Mouse (Mus musculus) large intestine, adult 2 months (tissue): ENCODE data around the gene Gatad2a. TPM values are rescaled to one million over a fixed set of nuclear protein-coding genes. Genes with fewer than 3 reads are reported as not detected.

Experiments used
- DNase-seq: peaks from one replicate; pipeline ENCODE4 v3.0.0-alpha.2; 2012; ENCODE audit warnings: low read depth, low spot score
- WGBS: fragments of 180-500 bp; shearing (Covaris S2); methylation state at CpG from one replicate; pipeline ENCODE4 v1.1.7; 2018; 5-methylcytosine and 5-hydroxymethylcytosine counted together
- polyA plus RNA-seq: library from polyadenylated mRNA; depleted of rRNA; stranded (reverse); fragments of >200 nt; gene quantifications from 2 replicates; pipeline ENCODE4 v1.2.3, GENCODE M21; 2012

Gene Gatad2a
- polyA plus RNA-seq, 1 experiment: 45.2 TPM

DNA sequence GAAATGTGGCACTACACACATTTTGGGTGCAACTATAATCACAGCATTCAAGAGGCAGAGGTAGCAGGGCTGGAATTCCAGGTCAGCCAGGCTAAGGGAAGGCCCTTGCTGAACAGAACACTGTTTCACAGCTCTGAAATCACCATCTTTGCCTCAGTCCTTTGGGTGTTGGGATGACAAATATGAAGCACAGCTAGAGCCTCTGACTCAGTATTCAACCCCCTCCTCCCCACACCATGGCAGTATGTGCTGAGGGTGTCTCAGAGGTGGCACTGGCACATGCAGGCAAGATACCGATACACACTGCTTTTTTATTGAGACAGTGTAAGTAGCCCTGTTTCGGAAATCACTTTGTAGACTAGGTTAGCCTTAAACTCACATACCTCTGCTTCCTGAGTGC is 89.9 kb downstream of the Gatad2a start:
- no peak for DNase-seq
- WGBS: 56% methylated on average over 2 of the region's 2 CpGs

DNA sequence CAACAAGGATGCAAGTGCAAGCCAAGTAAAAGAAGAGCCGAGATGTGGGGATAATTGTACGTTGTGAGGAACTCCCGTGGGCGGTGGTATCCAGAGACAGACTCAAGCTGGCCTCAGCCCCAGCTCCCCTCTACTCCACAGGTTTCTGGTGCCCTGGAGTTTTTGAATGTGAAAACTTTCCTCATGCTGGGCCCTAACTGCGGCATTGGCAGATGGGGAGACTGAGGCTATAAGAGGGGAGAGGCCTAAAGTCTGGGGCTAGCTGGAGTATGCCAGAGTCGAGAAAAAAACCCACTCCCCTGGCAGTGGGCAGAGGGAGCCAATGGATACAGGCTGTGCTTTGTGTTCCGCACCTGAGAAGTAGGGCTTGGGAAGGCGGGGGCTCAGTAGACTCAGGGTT is 92.1 kb downstream of the Gatad2a start:
- DNase-seq: no peak
- 88% methylated on average over 8 of the region's 8 CpGs for WGBS

DNA sequence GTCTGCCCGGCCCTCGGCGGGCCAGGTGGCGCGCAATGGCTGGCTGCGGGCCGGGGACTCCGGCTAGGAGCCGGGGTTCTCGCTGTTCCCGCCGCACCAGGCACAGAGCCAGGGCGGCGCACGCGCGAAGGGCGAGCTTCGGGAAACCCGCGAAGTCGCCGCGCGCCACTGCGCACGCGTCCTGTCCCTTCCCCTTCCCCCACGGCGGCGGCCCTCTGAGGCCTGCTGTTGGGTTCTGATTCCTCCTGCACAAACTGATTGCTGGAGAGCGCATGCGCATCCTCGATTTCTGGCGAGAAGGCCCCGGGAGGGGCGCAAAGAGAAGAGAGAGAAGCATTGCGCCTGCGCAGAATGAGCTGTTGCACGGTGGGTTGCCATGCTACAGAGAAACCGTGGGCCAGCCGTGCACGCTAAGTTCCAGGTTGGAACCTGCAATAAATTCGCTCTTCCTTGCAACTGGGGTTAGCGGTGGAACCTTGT is 93.1 kb downstream of the Gatad2a start:
- DNase-seq: peak; percentile 93
- under 1% methylated on average over 45 of the region's 45 CpGs for WGBS

DNA sequence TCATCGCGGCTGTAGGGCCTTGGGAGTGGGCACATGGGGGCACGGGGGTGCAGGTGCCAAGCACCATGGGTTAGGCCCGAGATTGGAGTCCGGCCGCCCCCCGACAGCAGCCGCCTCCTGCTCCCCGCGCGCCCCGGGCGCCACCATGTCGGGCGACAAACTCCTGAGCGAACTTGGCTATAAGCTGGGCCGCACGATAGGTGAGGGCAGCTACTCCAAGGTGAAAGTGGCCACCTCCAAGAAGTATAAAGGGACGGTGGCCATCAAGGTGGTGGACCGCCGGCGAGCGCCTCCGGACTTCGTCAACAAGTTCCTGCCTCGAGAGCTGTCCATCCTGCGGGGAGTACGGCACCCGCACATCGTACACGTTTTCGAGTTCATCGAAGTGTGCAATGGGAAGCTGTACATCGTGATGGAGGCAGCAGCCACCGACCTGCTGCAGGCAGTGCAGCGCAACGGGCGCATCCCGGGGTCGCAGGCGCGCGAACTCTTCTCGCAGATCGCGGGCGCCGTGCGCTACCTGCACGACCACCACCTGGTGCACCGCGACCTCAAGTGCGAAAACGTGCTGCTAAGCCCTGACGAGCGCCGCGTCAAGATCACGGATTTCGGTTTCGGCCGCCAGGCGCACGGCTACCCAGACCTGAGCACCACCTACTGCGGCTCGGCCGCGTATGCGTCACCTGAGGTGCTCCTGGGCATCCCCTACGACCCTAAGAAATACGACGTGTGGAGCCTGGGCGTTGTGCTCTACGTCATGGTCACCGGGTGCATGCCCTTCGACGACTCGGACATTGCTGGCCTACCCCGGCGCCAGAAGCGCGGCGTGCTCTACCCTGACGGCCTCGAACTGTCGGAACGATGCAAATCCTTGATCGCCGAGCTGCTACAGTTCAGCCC is 93.8 kb downstream of the Gatad2a start, which contains the start of the genes Tssk6, Ndufa13 and Yjefn3:
Tssk6 (plus strand) TSS at position 22 of the 900 bp plus-strand sequence.
Ndufa13 (minus strand) TSS at position 396 of the 900 bp plus-strand sequence.
Yjefn3 (minus strand) TSS at position 550 of the 900 bp plus-strand sequence.
- no peak for DNase-seq
- WGBS: 3% methylated on average over 89 of the region's 89 CpGs

DNA sequence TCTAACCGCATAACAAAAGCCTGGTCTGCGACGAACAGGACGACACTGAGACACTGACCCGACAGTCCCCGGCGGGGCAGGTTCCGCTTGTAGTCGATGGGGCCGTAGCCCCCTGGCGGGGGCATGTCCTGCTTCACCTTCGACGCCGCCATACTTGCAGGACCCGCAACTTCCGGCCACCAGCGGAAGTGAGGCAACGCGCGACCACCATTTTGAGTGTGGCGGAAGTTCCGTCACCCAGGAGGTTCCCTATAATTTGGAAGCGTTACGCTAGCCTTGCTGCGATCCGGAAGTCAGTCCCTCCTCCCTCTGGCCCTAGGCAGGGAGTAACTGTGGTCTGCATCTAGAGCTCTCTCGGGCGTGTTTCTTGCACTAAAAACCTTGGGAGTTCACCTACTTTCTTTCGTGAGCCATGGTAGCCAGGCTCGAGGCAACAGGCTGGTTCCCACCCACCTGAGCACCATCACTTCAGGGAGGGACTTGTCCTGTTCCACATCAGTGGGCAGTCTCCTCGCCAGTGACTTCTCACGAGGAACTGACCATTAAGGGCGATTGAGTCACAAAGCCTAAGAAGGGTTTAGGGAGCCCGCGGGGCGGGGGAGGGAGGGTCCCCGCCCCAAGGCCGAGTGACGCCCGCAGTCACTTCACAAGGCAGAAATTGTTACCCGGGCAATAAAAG is 94.6 kb downstream of the Gatad2a start:
- DNase-seq: peak; percentile 61
- WGBS: under 1% methylated on average over 41 of the region's 41 CpGs

DNA sequence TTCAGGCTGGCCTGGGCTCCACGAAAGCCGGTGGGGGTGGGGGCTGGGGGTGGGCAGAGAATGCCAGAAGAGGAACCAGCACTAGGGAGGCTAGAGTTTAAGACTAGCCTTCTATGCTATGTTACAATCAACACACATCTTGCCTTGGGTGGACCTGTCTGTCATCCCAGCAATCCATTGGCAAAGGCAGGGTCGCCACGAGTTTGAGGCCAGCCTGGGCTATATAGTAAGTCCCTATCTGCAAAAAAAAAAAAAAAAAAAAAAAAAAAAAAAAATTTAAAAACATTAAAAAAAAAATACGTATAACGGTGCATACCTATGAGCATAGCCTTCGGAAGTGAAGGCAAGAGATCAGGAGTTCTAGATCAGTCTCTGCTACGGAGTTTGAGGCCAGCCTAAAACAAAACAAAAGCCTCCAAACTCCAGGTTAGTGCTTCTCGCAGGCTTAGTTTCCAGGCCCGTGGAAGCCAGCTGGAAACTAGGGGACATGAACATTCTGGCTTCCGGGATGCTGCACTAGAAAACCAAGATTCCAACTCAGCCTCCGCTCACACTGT is 95.2 kb downstream of the Gatad2a start:
- DNase-seq: no peak
- 9% methylated on average over 12 of the region's 12 CpGs for WGBS

DNA sequence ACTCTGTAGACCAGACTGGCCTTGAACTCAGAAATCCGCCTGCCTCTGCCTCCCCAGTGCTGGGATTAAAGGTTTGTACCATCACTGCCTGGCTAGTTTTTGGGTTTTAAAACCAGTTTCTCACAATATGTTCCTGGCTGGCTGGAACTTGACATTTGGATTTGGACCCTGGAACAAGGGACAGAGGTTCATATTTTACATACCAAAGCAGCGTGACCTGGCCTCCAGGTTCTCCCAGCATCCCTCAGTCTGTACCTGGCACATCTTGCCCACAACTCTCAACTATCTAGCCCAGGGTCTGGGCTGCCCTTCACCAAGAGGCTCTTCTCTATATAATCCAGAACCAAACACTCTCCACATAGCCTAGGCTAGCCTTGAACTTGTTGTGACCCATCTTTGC is 96.3 kb downstream of the Gatad2a start:
- 82% methylated on average over 2 of the region's 2 CpGs for WGBS

DNA sequence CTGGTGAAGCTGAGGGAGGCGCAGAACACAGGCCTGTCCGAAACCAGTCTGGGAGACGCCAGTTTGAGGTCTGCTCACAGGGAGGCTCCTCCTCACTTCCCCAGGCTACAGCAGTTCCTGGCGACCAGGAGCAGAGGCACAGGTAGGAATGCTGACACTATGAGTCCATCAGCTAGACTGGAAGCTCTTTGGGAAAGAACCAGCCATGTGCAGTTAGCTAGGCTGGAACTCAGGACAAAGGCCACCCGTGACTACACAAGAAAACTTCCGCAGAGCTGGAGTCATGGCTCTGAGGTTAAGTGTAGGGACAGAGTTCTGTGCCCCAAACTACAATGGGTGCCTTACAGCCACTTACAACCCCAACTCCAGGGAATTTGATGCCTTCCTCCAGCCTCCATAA is 98.3 kb downstream of the Gatad2a start:
- no peak for DNase-seq
- WGBS: 79% methylated on average over 6 of the region's 6 CpGs

More for the DNA sequence above, 96.3 kb downstream of the Gatad2a start:
- no peak for DNase-seq

DNA sequence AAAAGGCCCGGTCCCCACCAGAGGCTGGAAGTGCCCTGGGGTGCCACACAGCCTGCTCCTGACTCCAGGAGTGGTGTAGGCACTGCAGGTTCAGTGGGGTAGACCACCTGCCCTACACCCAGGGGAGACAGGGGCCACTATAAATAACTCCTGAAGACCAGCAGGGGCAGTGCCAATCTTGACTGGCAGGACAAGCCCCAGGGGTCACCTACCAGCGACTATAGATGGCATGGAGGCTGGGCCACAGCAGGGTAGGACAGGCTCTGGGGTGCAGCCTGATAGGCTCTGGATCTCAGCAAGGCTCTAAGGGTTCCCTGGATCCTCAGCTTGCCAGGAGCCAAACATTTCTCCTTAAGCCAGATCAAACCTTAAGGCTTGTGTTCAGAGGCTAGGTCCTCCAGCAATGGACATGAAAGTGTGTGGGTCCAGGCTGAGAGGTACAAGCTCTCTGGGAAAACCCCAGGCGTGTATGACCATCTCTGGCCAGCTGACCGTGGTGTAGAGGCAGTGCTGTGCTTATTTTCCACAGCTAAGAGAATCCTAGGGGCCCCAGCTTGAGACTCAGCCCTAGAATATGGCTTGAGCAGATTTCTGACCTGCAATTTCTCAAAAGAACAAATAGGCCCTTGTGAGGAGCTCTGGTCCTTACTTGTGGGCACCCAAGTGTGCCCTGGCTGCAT is 100.3 kb downstream of the Gatad2a start:
- no peak for DNase-seq
- 67% methylated on average over 4 of the region's 4 CpGs for WGBS

DNA sequence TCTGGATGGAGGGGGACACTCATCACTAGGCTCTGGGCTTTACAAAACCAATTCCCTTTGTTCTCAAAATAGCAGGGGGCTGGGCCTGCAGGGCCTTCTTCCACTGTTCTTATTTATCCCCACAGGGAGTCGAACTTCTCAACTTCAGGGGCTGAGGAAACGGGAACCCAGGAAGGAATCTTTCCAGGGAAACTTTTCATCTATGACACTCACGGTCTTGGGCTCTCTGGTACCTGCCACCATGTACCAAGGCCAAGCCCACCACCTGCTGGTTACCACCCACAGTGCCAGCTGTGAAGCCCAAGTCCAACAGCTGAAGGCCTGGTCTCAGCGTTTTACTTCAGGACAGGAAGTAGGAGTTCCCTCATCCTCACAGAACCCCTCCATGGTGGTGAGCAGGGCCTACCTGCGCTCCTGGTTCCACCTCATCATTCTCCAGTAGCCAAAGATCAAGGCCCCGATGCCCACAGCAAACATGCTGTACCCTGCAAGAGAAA is 101.3 kb downstream of the Gatad2a start:
- 66% methylated on average over 6 of the region's 6 CpGs for WGBS
- DNase-seq: no peak

DNA sequence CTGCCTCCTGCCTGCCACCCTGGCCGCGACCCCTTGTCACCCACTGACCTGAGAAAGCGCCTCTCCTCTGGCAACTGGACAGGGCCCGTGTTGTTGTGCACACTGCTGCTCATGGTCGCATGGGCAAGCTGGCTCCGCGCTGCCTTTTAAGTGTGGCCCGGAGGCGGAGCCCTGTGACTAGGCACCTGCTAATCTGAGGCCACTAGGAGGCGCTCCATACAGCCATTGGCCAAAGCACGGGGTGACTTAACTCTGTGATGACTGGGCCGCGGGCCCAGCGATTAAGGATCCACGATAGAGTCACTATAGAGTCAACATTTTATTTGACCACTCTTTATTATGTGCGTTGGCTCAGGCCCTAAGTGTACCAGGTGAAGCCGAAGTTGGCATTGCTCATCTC is 102.3 kb downstream of the Gatad2a start:
- no peak for DNase-seq
- 67% methylated on average over 17 of the region's 17 CpGs for WGBS

DNA sequence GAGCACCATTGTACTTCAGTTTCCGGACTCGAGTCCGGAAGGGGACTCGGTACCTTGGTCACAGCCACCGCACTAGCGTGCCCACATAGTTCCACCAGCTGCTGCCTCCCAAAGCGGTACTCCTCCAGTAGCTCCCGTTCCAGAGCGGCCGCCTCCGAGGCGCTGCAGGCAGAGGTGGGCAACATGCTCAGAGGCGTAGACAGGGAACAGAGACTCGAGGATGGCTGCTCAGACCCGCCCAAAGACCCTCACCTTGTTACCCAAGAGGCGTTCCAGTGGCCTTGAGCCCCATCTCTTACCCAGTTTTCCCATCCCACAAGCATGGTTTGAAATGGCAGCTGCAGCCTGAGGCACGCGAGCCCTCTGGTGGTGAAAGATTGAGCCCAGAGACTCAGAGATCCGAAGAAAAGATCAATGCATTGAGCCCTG is 105.4 kb downstream of the Gatad2a start:
- WGBS: 59% methylated on average over 19 of the region's 19 CpGs
- DNase-seq: no peak

DNA sequence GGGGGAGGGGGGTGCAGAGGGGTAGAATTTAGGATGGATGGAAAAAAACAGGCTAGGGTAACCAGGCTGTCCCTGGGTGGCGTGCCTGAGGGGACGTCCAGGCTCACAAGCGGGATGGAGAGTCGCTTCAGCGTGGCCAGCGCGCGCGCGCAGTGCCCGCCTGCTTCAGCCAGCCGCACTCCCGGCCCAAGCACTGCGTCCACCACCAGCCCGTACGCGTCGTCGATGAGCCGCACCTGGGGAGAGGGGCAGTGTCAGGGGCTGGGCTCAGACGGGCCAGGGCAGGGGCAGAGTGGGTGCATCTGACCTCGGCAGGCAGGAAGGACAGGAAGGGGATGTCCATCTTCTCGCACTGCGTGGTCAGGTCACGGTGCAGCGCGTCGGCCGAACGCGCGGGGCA is 107.3 kb downstream of the Gatad2a start:
- no peak for DNase-seq
- 4% methylated on average over 32 of the region's 32 CpGs for WGBS

DNA sequence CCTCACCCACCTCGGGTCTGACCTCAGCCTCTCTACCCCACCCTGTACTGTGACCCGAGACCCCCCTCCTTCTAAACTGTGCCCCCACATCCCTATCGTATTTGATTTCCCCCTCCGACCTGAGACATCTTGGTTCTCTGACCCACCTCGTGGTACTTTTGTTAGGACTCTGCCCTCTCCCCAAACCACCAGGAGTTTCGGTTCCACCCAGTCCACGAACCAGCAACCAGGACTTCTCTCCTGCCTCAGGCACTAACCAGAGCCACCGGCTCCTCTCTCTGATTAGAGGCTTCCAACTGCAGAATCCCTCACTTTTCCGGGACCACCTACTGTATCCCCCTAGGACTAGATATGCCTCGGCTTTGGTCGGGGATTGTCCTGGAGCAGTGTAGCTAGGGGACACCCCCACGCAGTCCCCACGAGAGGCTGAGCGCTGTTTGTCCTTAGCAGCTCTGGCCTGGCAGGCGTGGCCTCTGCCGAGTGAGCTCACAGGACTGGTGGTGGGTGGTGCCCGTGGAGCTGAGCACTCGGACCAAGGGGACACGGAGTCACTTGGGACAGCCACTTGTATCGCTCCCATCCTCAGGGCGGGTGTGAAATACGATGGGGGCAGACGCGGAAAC is 107.8 kb downstream of the Gatad2a start:
- no peak for DNase-seq
- 7% methylated on average over 24 of the region's 24 CpGs for WGBS

DNA sequence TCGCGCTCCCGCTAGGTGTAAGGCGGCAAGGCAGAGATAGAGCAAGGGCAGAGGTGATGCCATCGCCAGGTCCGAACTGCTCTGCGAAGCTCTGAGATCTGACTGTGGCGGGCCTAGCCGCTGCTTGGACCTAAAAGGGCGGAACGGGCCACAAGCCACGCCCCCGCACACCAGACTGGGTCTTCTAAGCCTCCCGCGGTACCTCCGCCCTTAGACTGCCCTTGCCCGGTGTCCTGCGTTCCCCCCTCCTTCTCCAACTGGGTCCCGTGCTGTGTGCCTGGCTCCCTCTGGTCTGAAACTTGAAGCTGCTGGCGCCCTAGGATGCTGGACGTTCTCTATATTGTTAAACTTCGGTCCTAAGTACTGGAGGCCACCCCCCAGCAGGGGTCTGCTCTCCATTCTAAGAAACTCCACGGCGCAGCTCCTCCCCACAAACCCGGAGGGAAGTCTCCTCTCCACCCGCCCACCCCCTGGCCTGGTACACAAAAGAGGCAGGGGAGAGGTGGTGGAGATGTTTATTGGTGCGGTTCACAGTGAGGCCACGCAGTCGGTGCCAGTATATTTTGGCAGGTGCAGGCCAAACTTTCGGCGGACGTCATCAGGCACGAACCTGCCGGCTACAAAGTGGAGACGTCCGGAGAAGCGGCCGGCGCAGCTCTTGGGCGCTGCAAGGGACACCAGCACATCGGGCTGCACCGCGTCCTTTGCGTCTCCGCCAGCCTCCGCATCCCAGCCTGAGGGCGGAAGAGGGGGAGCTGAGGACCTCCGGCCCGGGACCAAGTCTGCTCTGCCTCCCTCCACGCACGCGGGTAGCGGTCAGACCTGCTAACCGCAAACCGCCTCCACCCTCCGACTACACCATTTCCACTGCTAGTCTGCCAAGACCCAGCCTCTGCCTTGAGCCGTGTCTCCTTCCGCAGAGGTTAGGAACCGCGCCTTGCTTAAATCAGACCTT is 108.6 kb downstream of the Gatad2a start, which contains the start of gene Cilp2:
Cilp2 (minus strand) TSS at position 399 of the 955 bp plus-strand sequence.
- DNase-seq: no peak
- WGBS: under 1% methylated on average over 60 of the region's 60 CpGs

DNA sequence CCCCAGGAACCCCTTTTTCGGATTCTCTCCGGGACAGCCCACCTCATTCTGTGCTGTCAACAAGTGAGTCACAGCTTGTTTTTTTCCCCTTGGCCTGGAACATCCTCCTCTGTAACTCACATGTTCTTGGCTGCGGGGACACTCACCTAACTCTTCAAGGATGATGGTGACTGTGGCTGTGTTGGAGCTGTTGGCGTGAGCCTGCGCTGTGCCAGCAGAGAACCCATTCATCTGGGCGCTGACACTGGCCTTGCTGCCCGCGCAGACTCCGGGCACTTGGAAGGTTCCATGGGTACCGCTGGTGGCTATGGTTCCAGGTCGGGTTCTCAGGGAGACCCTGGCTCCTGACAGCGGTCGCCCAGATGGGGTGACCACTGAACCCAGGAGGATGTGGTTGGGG is 112.0 kb downstream of the Gatad2a start:
- DNase-seq: no peak
- WGBS: 69% methylated on average over 13 of the region's 13 CpGs

DNA sequence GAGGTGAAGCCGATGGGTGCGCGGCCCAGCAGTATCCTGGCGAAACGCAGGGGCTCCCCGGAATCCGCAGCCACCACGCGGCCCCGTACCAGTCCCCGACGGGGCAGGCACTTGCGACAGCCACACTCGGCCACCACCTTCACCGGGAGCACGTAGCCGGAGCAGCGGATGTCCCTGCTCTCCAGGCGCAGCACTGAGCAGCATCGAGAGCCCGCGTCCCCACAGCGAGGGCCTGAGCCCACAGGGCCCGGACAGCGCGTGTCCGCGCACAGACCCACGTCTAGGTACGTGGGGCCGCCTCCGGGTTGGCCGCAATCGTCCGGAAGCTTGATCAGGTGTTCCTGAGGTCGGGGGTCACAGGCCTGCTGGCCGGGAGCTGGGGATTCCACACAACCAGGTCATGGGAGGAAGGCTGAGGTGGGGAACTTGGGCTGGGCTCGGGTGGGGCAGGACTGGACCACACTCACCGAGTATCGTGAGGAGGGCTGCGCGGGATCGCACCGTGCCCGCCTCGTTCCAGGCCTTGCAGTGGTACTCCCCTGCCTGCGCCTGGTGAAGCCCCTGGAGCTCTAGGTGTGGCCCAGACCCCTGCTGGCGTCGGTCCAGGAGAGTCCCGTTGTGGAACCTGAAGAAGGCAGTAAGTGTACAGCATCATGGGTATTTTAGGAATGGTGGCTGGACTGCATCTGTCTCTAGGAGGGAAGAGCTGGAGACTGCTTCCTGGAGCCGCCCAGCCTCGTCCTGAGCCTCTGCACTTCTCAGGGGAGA is 113.2 kb downstream of the Gatad2a start:
- no peak for DNase-seq
- WGBS: 19% methylated on average over 52 of the region's 52 CpGs
